Mouse (Mus musculus): ENCODE results near the gene Olfr353.

Olfr353 gene

GRCm38 (mm10) chr2:36892836-36893235 is at the start of gene Olfr353:
TSS of gene Olfr353 (minus strand) at chr2:36892936.
- no peak for DNase-seq

GRCm38 (mm10) chr2:36936821-36937220 is 44.1 kb upstream of the Olfr353 start, which contains the start of gene Olfr356:
TSS of gene Olfr356 (plus strand) at chr2:36937121.
- DNase-seq: no peak

- no peak for DNase-seq
These were observed 36.1 kb upstream of the Olfr353 start, which contains the start of gene Olfr355 for GRCm38 (mm10) chr2:36928797-36929196. TSS of gene Olfr355 (minus strand) at chr2:36928897.

GRCm38 (mm10) chr2:36905380-36905779 is 12.6 kb upstream of the Olfr353 start, which contains the start of gene Olfr354:
TSS of gene Olfr354 (plus strand) at chr2:36905680.
- no peak for DNase-seq

DNA sequence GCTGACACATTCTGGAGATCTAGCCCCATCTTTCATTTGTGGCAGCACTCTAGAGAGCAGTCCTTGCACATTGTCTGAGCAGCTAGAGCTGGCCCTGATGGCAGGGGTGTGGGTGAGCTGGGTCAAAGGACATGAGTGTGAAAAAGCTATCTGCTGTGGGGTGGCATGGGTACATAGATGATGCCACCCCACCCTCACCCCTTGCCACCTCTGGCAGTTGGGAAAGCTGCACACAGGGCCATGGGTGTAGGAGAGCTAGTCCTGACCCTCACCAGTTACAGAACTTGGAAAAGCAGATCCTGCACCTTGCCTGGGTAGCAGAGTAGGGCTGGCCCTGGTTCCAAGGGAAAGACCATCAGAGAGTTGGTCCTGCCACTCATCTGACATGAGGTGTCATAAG is 4.4 kb upstream of the Olfr353 start:
- no peak for DNase-seq

- no peak for DNase-seq
These were observed 24.6 kb downstream of the Olfr353 start, which contains the start of gene Olfr352 for GRCm38 (mm10) chr2:36868160-36868559. TSS of gene Olfr352 (plus strand) at chr2:36868460.

GRCm38 (mm10) chr2:36862560-36862959 is 30.2 kb downstream of the Olfr353 start, which contains the start of gene Olfr351:
TSS of gene Olfr351 (minus strand) at chr2:36862660.
- DNase-seq: no peak

DNA sequence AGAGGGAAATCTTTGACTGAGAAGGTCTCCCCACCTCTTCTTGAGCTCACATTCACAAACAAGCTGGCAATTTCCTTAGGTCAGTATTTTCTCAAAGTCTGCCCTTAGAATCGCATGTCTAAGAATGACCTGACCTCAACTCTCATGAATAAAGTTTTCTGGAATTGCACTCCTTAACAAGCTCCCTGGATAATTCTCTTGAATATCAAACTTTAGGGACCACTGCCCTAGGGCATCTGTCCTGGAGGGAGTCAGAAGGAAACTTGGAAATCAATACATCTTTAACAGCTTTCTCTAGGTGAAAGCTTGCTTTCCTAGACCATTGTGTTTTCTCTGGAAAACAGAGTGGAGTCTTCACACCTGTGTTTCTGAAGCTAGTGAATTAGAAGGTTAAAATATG is 46.7 kb downstream of the Olfr353 start, which contains the start of gene Olfr350:
Olfr350 (plus strand) TSS at position 301 of the 400 bp plus-strand sequence.
- no peak for DNase-seq

Data from retina, postnatal 1 day (tissue).